Mouse (Mus musculus): ENCODE results near the gene Olfr1367. TPM values are rescaled to one million over a fixed set of nuclear protein-coding genes. Genes with fewer than 3 reads are reported as not detected.
"Not testable (repeated sequence)": the region's sequence is repeated elsewhere in the genome, so short reads cannot be mapped to it uniquely, and the experiment has no call there.

Olfr1367 gene
- polyA plus RNA-seq, 1 experiment = not detected

DNA sequence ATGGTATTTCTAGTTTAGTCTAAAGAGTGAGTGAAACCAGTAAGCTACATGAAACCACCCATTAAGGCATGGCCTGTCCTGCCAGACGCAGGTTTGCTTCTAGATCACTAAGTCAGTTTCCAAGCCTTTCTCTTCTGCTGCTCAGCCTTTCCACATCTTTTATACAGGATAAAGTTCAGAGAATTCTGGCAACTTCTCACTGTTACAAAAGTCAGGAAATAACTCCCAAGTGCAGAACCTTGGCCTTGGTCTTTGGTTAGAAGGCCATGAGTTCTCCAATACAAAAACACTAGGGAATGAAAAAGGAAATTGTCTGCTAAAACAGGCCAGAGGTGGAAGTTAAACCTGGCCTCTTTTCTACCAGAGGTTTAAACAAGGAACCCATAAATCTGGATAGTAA is 48.5 kb downstream of the Olfr1367 start:
- Histone ChIP-seq H3K4me1 (ENCODE audit: control insufficient read depth, insufficient read depth, insufficient read length) (no peaks in the 10 kb centered on the region), H3K36me3 (ENCODE audit: control insufficient read depth, insufficient read depth, low read length) (peaks cover 19% of the 10 kb centered on the region), H3K4me3 (ENCODE audit: extremely low read depth, insufficient read depth, insufficient read length) (no peak overlapping the region), H3K27ac (ENCODE audit: insufficient read depth, low read length) (no peak overlapping the region), H3K27me3 (ENCODE audit: control insufficient read depth, insufficient read depth, low read length) (no peaks in the 10 kb centered on the region)
- TF ChIP-seq CTCF (IDR thresholded peaks at IDR 0.05; ENCODE audit: extremely low read depth, insufficient read depth, insufficient read length, insufficient replicate concordance) (no peak), POLR2A (IDR thresholded peaks at IDR 0.05; ENCODE audit: low read depth, low read length) (no peak)
- DNase-seq (ENCODE audit: low read depth in 1 of 2, low spot score in 2 of 2) = no peak
- WGBS = 94% methylated on average over 1 of the region's 1 CpGs

DNA sequence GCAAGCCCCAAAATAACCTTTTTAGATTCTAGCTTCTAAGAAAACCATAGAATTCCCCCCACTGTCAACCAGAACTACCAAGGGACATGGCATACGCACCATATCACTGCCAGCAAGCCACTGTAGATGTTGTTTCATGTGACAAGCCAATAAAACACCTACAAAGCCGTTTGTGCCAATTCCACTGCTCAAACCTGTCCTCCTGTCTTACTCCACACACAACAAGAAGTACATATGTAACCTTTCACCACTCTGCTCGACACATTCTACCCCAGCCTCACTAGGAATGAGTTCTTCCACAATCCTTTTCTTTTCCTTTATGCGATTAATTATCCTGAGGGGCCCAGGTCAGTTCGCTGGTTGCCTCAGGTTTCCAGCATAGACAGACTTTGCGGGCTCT is 48.9 kb downstream of the Olfr1367 start:
- Histone ChIP-seq H3K27me3 (ENCODE audit: control insufficient read depth, insufficient read depth, low read length) (no peaks in the 10 kb centered on the region), H3K4me3 (ENCODE audit: extremely low read depth, insufficient read depth, insufficient read length) (no peak overlapping the region), H3K27ac (ENCODE audit: insufficient read depth, low read length) (no peak overlapping the region), H3K36me3 (ENCODE audit: control insufficient read depth, insufficient read depth, low read length) (peaks cover 16% of the 10 kb centered on the region), H3K4me1 (ENCODE audit: control insufficient read depth, insufficient read depth, insufficient read length) (no peaks in the 10 kb centered on the region)
- 96% methylated on average over 6 of the region's 6 CpGs for WGBS
- no peak for TF ChIP-seq POLR2A (IDR thresholded peaks at IDR 0.05; ENCODE audit: low read depth, low read length)
- DNase-seq (ENCODE audit: low read depth in 1 of 2, low spot score in 2 of 2) = no peak

DNA sequence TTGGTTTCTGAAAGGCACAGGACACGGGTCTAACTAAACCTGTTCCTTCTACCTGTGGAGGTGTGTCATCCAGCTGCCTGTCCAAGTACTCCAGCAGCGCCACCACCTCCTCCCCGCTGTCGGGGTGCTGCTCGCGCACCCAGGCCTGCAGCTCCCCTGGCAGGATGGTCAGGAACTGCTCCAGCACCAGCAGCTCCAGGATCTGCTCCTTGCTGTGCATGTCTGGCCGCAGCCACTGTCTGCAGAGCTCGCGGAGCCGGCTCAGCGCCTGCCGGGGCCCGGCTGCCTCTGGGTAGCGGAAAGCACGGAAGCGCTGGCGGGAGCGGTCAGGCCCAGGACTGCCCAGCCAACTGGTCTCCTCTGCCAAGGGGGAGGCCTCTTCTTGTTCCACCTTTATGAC is 49.3 kb downstream of the Olfr1367 start:
- DNase-seq (ENCODE audit: low read depth in 1 of 2, low spot score in 2 of 2) = not testable (repeated sequence)
- 96% methylated on average over 13 of the region's 18 CpGs for WGBS
- H3K36me3 ChIP-seq (ENCODE audit: control insufficient read depth, insufficient read depth, low read length) = peaks cover 15% of the 10 kb centered on the region

DNA sequence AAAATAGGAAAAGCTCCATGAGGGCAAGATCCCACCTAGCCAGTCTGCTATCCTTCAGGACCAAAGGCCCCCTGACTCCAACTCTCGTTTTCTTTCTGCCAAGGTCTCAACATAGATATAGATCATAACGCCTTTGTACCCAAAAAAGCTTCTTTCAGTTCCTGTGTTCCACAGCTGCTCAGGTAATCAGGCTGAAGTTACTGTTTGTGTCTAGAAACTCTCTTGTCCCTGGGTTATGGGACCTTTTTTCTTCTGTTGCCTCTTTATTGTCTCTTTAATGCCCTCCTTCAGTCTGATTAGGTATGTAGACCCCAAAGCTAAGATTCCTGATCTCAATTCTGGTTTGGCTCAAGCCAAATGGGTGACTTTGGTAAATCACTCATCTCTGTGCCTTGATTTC is 50.8 kb downstream of the Olfr1367 start:
- Histone ChIP-seq H3K4me3 (ENCODE audit: extremely low read depth, insufficient read depth, insufficient read length) (no peak overlapping the region), H3K4me1 (ENCODE audit: control insufficient read depth, insufficient read depth, insufficient read length) (peaks cover 1% of the 10 kb centered on the region; the same call in 1 of the 2 replicates), H3K36me3 (ENCODE audit: control insufficient read depth, insufficient read depth, low read length) (peaks cover 9% of the 10 kb centered on the region), H3K27me3 (ENCODE audit: control insufficient read depth, insufficient read depth, low read length) (no peaks in the 10 kb centered on the region), H3K27ac (ENCODE audit: insufficient read depth, low read length) (no peak overlapping the region)
- DNase-seq (ENCODE audit: low read depth in 1 of 2, low spot score in 2 of 2) = no peak
- 60% methylated on average over 2 of the region's 2 CpGs for WGBS
- TF ChIP-seq POLR2A (IDR thresholded peaks at IDR 0.05; ENCODE audit: low read depth, low read length) = no peak
- TF ChIP-seq CTCF (IDR thresholded peaks at IDR 0.05; ENCODE audit: extremely low read depth, insufficient read depth, insufficient read length, insufficient replicate concordance) = no peak

More for the DNA sequence above, 49.3 kb downstream of the Olfr1367 start:
- not testable (repeated sequence) for H3K27ac ChIP-seq (ENCODE audit: insufficient read depth, low read length); H3K4me1 ChIP-seq (ENCODE audit: control insufficient read depth, insufficient read depth, insufficient read length); H3K27me3 ChIP-seq (ENCODE audit: control insufficient read depth, insufficient read depth, low read length); H3K4me3 ChIP-seq (ENCODE audit: extremely low read depth, insufficient read depth, insufficient read length)

Other genes with a start within 250 kb of the Olfr1367 start
- gene Olfr1369-ps1, start 235.4 kb upstream of the Olfr1367 start, polyA plus RNA-seq (2012; rRNA removed) = not detected in 2 replicates
- gene Olfr263, start 217.3 kb upstream of the Olfr1367 start, polyA plus RNA-seq (2012; rRNA removed) = not detected in 2 replicates
- gene Olfr1368, start 201.0 kb upstream of the Olfr1367 start, polyA plus RNA-seq (2012; rRNA removed) = not detected in 2 replicates
- gene Trim27, start 167.5 kb upstream of the Olfr1367 start, polyA plus RNA-seq (2012; rRNA removed) = 63.9 and 82.1 TPM in 2 replicates
- not detected in 2 replicates for gene Gpx5, start 54.2 kb upstream of the Olfr1367 start, polyA plus RNA-seq (2012; rRNA removed)
- gene Gpx6, start 34.8 kb upstream of the Olfr1367 start, polyA plus RNA-seq (2012; rRNA removed) = not detected in 2 replicates
- 0.38 and 0.62 TPM in 2 replicates for gene Zscan12, start 15.9 kb downstream of the Olfr1367 start, polyA plus RNA-seq (2012; rRNA removed)
- 12.5 and 15.2 TPM in 2 replicates for gene Zkscan3, start 55.8 kb downstream of the Olfr1367 start, polyA plus RNA-seq (2012; rRNA removed)
- 0.13 and 0.28 TPM in 2 replicates for gene Pgbd1, start 94.1 kb downstream of the Olfr1367 start, polyA plus RNA-seq (2012; rRNA removed)
- 6.7 and 8.5 TPM in 2 replicates for gene Zscan26, start 106.8 kb downstream of the Olfr1367 start, polyA plus RNA-seq (2012; rRNA removed)
- gene Nkapl, start 121.6 kb downstream of the Olfr1367 start, polyA plus RNA-seq (2012; rRNA removed) = not detected in 2 replicates
- 0.29 and 0.34 TPM in 2 replicates for gene Zkscan4, start 132.0 kb downstream of the Olfr1367 start, polyA plus RNA-seq (2012; rRNA removed)
- not detected in 2 replicates for gene Gm10065, start 132.5 kb downstream of the Olfr1367 start, polyA plus RNA-seq (2012; rRNA removed)
- 0.13 and 0.16 TPM in 2 replicates for gene AK157302, start 148.3 kb downstream of the Olfr1367 start, polyA plus RNA-seq (2012; rRNA removed)
- 3.2 and 4.5 TPM in 2 replicates for gene Gm11273, start 154.5 kb downstream of the Olfr1367 start, polyA plus RNA-seq (2012; rRNA removed)
- 1.6 and 2.0 TPM in 2 replicates for gene Zkscan8, start 184.2 kb downstream of the Olfr1367 start, polyA plus RNA-seq (2012; rRNA removed)
- gene Olfr1366, start 195.9 kb downstream of the Olfr1367 start, polyA plus RNA-seq (2012; rRNA removed) = not detected in 2 replicates
- not detected in 2 replicates for gene Olfr1535, start 213.0 kb downstream of the Olfr1367 start, polyA plus RNA-seq (2012; rRNA removed)
- gene Olfr1364, start 234.8 kb downstream of the Olfr1367 start, polyA plus RNA-seq (2012; rRNA removed) = not detected in 2 replicates

Measured in spleen, adult 2 months (tissue).